Mouse (Mus musculus) left cerebral cortex, adult 11 months (tissue): ENCODE measurements around the gene Vasp.

Experiments used
- DNase-seq: peaks from one replicate; pipeline ENCODE4 v3.0.0; 2022; ENCODE audit warnings: low spot score

The Vasp gene

GRCm38 (mm10) chr7:19210010-19210409 is 61.6 kb downstream of the Vasp start:
- no peak for DNase-seq

- no peak for DNase-seq
These were observed 62.1 kb downstream of the Vasp start for GRCm38 (mm10) chr7:19209494-19209893.

GRCm38 (mm10) chr7:19208944-19209472 is 62.6 kb downstream of the Vasp start:
- DNase-seq: no peak

- no peak for DNase-seq
These were observed 63.3 kb downstream of the Vasp start for GRCm38 (mm10) chr7:19208201-19208910.
